ENCODE assay signal across 8 mouse cellular contexts in the genomic region with DNA sequence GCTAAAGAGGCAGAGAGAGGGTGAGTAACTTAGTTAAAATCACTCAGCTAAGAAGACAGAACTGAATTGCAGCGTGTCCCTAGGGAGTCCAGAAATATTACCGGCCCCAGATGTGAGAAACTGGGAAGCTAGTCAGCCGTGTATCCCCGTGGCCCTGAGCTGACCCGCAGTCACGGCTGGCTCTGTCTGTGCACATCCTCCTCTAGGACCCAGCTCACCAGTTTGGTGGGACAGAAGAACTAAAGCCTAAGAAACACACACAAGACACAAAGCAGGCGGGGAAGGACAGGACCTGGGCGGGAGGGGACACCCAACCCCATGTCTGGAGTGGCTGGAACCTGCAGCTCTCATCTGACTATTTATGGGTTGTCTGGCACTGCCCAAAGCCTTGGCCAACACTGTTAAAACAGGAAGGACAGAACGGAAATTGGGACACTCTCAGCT. TPM values are rescaled to one million over a fixed set of nuclear protein-coding genes. Genes with fewer than 3 reads are reported as not detected.
DNase-seq lines count a peak whose midpoint lies in the region; ATAC-seq lines count a peak whose summit lies in the region.

No protein-coding gene starts in this region.

- ATAC-seq in megakaryocyte progenitor cell, adult 5-6 weeks (replicated peaks; ENCODE audit: poor library complexity) = peak; percentile 50
- ATAC-seq in inflammation-experienced regulatory T-cells, adult 6 months = no peak

- intact Hi-C loops in heart, postnatal 10 days (cut with DNase I) = no loop called here

- peak; percentile 53 for DNase-seq in adrenal gland, postnatal 14 days
- DNase-seq in adrenal gland, postnatal 25 days = no peak
- peak; percentile 83 for DNase-seq in cerebellum, adult 9-11 months
- peak; percentile 57 to 61 for DNase-seq in heart, postnatal 10 days
- DNase-seq in ovary, adult 18-20 months (ENCODE audit: low spot score) = no peak
- no peak for DNase-seq in embryo, embryonic 10 days (ENCODE audit: low spot score)

RNA-seq across cellular contexts. Expression of gene C5ar2, which starts 4.4 kb away (rescaled TPM):
- total RNA-seq in adrenal gland, postnatal 14 days (2021) = 0.37 and 0.75 TPM in 2 replicates
- 0.24 TPM in 1 of 2 replicates, not detected in the other for total RNA-seq in adrenal gland, postnatal 25 days (2021)
- total RNA-seq in heart, postnatal 10 days (2021) = under 1 TPM; 0.38 to 0.50 TPM
- total RNA-seq in megakaryocyte progenitor cell, adult 5-6 weeks (2015) = 1.1 and 1.7 TPM in 2 replicates
- 1.1 and 1.3 TPM in 2 replicates for total RNA-seq in megakaryocyte progenitor cell, adult 5-6 weeks (2017)
- polyA plus RNA-seq in inflammation-experienced regulatory T-cells, adult 6 months (2017; shearing (Covaris generic)) = under 1 TPM in 1 of 3 experiments, not detected in 2; 0.23 TPM

RNA-seq across cellular contexts. Expression of gene Dhx34, which starts 17.7 kb away (rescaled TPM):
- 12.3 and 13.7 TPM in 2 replicates for total RNA-seq in adrenal gland, postnatal 14 days (2021)
- total RNA-seq in adrenal gland, postnatal 25 days (2021) = 14.1 and 20.3 TPM in 2 replicates
- total RNA-seq in heart, postnatal 10 days (2021) = 1 to 10 TPM; 7.5 to 9.9 TPM
- total RNA-seq in megakaryocyte progenitor cell, adult 5-6 weeks (2015) = 6.0 and 6.7 TPM in 2 replicates
- total RNA-seq in megakaryocyte progenitor cell, adult 5-6 weeks (2017) = 6.6 and 8.1 TPM in 2 replicates
- polyA plus RNA-seq in inflammation-experienced regulatory T-cells, adult 6 months (2017; shearing (Covaris generic)) = 10 to 100 TPM in 2 of 3 experiments, 1 to 10 TPM in 1; 8.3 to 12.4 (median 11.4) TPM

RNA-seq across cellular contexts. Expression of gene C5ar1, which starts 19.8 kb away (rescaled TPM):
- 3.3 and 5.5 TPM in 2 replicates for total RNA-seq in adrenal gland, postnatal 14 days (2021)
- total RNA-seq in adrenal gland, postnatal 25 days (2021) = 2.0 and 3.2 TPM in 2 replicates
- total RNA-seq in heart, postnatal 10 days (2021) = 1 to 10 TPM; 4.6 to 4.8 TPM
- 2.4 and 4.0 TPM in 2 replicates for total RNA-seq in megakaryocyte progenitor cell, adult 5-6 weeks (2015)
- 0.57 and 1.2 TPM in 2 replicates for total RNA-seq in megakaryocyte progenitor cell, adult 5-6 weeks (2017)
- polyA plus RNA-seq in inflammation-experienced regulatory T-cells, adult 6 months (2017; shearing (Covaris generic)) = under 1 TPM in 1 of 3 experiments, not detected in 2; 0.21 TPM

RNA-seq across cellular contexts. Expression of gene Inafm1, which starts 33.8 kb away (rescaled TPM):
- total RNA-seq in adrenal gland, postnatal 14 days (2021) = 16.6 and 21.1 TPM in 2 replicates
- 15.6 and 26.0 TPM in 2 replicates for total RNA-seq in adrenal gland, postnatal 25 days (2021)
- 10 to 100 TPM; 15.6 to 15.7 TPM for total RNA-seq in heart, postnatal 10 days (2021)
- total RNA-seq in megakaryocyte progenitor cell, adult 5-6 weeks (2015) = 5.0 and 11.3 TPM in 2 replicates
- total RNA-seq in megakaryocyte progenitor cell, adult 5-6 weeks (2017) = 5.2 and 6.8 TPM in 2 replicates
- polyA plus RNA-seq in inflammation-experienced regulatory T-cells, adult 6 months (2017; shearing (Covaris generic)) = 1 to 10 TPM in 2 of 3 experiments, under 1 TPM in 1; 0.96 to 2.4 (median 2.3) TPM

RNA-seq across cellular contexts. Expression of gene Ccdc9, which starts 47.0 kb away (rescaled TPM):
- total RNA-seq in adrenal gland, postnatal 14 days (2021) = 68.1 and 75.4 TPM in 2 replicates
- total RNA-seq in adrenal gland, postnatal 25 days (2021) = 83.5 and 93.6 TPM in 2 replicates
- 10 to 100 TPM; 38.2 to 39.1 TPM for total RNA-seq in heart, postnatal 10 days (2021)
- 17.3 and 19.8 TPM in 2 replicates for total RNA-seq in megakaryocyte progenitor cell, adult 5-6 weeks (2015)
- total RNA-seq in megakaryocyte progenitor cell, adult 5-6 weeks (2017) = 87.9 and 99.6 TPM in 2 replicates
- polyA plus RNA-seq in inflammation-experienced regulatory T-cells, adult 6 months (2017; shearing (Covaris generic)) = 10 to 100 TPM; 10.6 to 16.3 (median 11.5) TPM

Comparison
In these comparisons a context has a peak if more than half of its experiments do, and no peak if none do; other contexts are left out.
1. DNase-seq: peak in adrenal gland, postnatal 14 days (single experiment), cerebellum, adult 9-11 months (single experiment) and heart, postnatal 10 days (2 of 2); none in adrenal gland, postnatal 25 days (single experiment), ovary, adult 18-20 months (single experiment) and embryo, embryonic 10 days (single experiment).